Mouse (Mus musculus) liver, adult 2 months (tissue): ENCODE data around the gene Lgr6.

Source experiments
- CTCF ChIP-seq: fragments of 200-500 bp; IDR thresholded peaks from 2 replicates; pipeline ENCODE4 v1.5.1; 2011; ENCODE audit warnings: low read depth, low read length, control low read depth
- POLR2A ChIP-seq: fragments of 200-500 bp; IDR thresholded peaks from 2 replicates; pipeline ENCODE4 v1.6.1; 2011; ENCODE audit warnings: low read length, control low read depth; ENCODE audit not compliant: insufficient read depth; ENCODE audit errors: extremely low read depth

DNA sequence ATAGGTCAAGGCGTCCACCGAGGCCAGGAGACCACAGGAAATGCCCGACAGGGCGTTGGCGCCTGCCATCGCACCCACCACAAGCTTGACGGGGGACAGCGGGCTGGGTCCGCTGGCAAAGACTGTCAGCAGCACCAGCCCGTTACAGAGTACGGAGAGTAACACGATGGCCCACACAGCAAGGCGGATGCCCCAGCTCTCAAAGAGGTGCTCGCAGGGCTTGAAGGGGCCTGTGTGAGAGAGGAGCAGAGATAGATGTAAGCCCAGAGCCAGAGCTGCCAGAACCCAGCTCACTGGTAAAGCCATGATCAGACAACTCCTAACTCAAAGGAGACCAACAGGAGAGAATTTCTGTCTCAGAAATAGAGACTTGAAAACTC lies 117.1 kb downstream of the Lgr6 start:
- no peak for TF ChIP-seq POLR2A
- no peak for TF ChIP-seq CTCF
